Mouse (Mus musculus) myocyte (in vitro differentiated cells): ENCODE results near the gene Ankrd13b.

Experiments used
- MAX ChIP-seq: IDR thresholded peaks from one replicate; pipeline ENCODE4 v1.6.1; 2011; ENCODE audit warnings: low read depth, mild to moderate bottlenecking, control low read depth
- MYOD1 ChIP-seq, 3 experiments: IDR thresholded peaks; one replicate each; pipeline ENCODE4 v1.6.1; 2011; ENCODE audit warnings: control low read depth in 2 of 3, low read depth in 2 of 3, mild to moderate bottlenecking in 2 of 3, moderate library complexity in 1 of 3; ENCODE audit not compliant: insufficient read length in 2 of 3, control insufficient read depth in 1 of 3
- POLR2A ChIP-seq: IDR thresholded peaks from one replicate; pipeline ENCODE4 v1.6.1; 2011; ENCODE audit warnings: low read depth, mild to moderate bottlenecking, control low read depth, moderate library complexity; ENCODE audit not compliant: insufficient read length
- SRF ChIP-seq: IDR thresholded peaks from one replicate; pipeline ENCODE4 v1.6.1; 2011; ENCODE audit warnings: low read depth; ENCODE audit not compliant: control insufficient read depth, insufficient read length
- USF1 ChIP-seq: IDR thresholded peaks from one replicate; pipeline ENCODE4 v1.6.1; 2011; ENCODE audit warnings: low read depth, mild to moderate bottlenecking, control low read depth, moderate library complexity

GRCm38 (mm10) chr11:77441020-77441419 is 48.5 kb downstream of the Ankrd13b start:
- TF ChIP-seq POLR2A (no peak), MAX (no peak), SRF (no peak), USF1 (no peak), MYOD1 (IDR thresholded peaks at IDR 0.05; ENCODE audit: control insufficient read depth in 1 of 3, insufficient read length in 2 of 3, low read depth in 2 of 3) (no peak)
